Mouse (Mus musculus) embryo, embryonic 10.5 days (tissue): ENCODE results near the gene Prokr1.
"Not testable (repeated sequence)": the region's sequence is repeated elsewhere in the genome, so short reads cannot be mapped to it uniquely, and the experiment has no call there.

ENCODE experiments used
- DNase-seq: peaks from one replicate; pipeline ENCODE4 v3.0.0-alpha.2; 2015; ENCODE audit warnings: low spot score

Gene Prokr1

GRCm38 (mm10) chr6:87590394-87591281, at the start of gene Prokr1:
TSS of gene Prokr1 (minus strand) at chr6:87590743.
- DNase-seq, result peak; percentile 80

GRCm38 (mm10) chr6:87638134-87638660, 47.7 kb upstream of the Prokr1 start:
- DNase-seq, result no peak

GRCm38 (mm10) chr6:87632176-87632575, 41.6 kb upstream of the Prokr1 start:
- no peak for DNase-seq

GRCm38 (mm10) chr6:87628936-87629335, 38.4 kb upstream of the Prokr1 start:
- not testable (repeated sequence) for DNase-seq

GRCm38 (mm10) chr6:87623151-87623550, 32.6 kb upstream of the Prokr1 start:
- no peak for DNase-seq

GRCm38 (mm10) chr6:87621281-87621680, 30.7 kb upstream of the Prokr1 start:
- no peak for DNase-seq

GRCm38 (mm10) chr6:87618021-87618420, 27.5 kb upstream of the Prokr1 start:
- DNase-seq, result no peak

- no peak for DNase-seq
Observed at GRCm38 (mm10) chr6:87615696-87616083, 25.1 kb upstream of the Prokr1 start.

GRCm38 (mm10) chr6:87614794-87615695, 24.5 kb upstream of the Prokr1 start:
- DNase-seq, result peak; percentile 60

- no peak for DNase-seq
Observed at GRCm38 (mm10) chr6:87599825-87600224, 9.3 kb upstream of the Prokr1 start.

GRCm38 (mm10) chr6:87597116-87597833, 6.7 kb upstream of the Prokr1 start:
- DNase-seq, result peak; percentile 68

- DNase-seq, result no peak
Observed at GRCm38 (mm10) chr6:87594188-87594587, 3.6 kb upstream of the Prokr1 start.

GRCm38 (mm10) chr6:87589718-87590393, 687 bp downstream of the Prokr1 start:
- DNase-seq, result peak; percentile 44

GRCm38 (mm10) chr6:87583991-87584390, 6.6 kb downstream of the Prokr1 start:
- DNase-seq, result no peak

- DNase-seq, result no peak
Observed at GRCm38 (mm10) chr6:87583183-87583611, 7.3 kb downstream of the Prokr1 start.

GRCm38 (mm10) chr6:87582456-87582855, 8.1 kb downstream of the Prokr1 start:
- no peak for DNase-seq

GRCm38 (mm10) chr6:87581581-87581980, 9.0 kb downstream of the Prokr1 start:
- DNase-seq, result no peak

- DNase-seq, result no peak
Observed at GRCm38 (mm10) chr6:87581071-87581470, 9.5 kb downstream of the Prokr1 start.

GRCm38 (mm10) chr6:87578247-87578646, 12.3 kb downstream of the Prokr1 start:
- DNase-seq, result peak; percentile 60

- no peak for DNase-seq
Observed at GRCm38 (mm10) chr6:87576648-87577330, 13.8 kb downstream of the Prokr1 start.

- not testable (repeated sequence) for DNase-seq
Observed at GRCm38 (mm10) chr6:87571863-87572262, 18.7 kb downstream of the Prokr1 start.
